Mouse (Mus musculus): Measurements from ENCODE around the gene Igsf3. TPM values are rescaled to one million over a fixed set of nuclear protein-coding genes. Genes with fewer than 3 reads are reported as not detected.
A peak's percentile ranks its signal among the peaks of the same experiment; 100 is the strongest.

Igsf3 gene
- total and polyA plus RNA-seq, 3 experiments, result 0.54 to 1.0 (median 0.59) TPM

DNA sequence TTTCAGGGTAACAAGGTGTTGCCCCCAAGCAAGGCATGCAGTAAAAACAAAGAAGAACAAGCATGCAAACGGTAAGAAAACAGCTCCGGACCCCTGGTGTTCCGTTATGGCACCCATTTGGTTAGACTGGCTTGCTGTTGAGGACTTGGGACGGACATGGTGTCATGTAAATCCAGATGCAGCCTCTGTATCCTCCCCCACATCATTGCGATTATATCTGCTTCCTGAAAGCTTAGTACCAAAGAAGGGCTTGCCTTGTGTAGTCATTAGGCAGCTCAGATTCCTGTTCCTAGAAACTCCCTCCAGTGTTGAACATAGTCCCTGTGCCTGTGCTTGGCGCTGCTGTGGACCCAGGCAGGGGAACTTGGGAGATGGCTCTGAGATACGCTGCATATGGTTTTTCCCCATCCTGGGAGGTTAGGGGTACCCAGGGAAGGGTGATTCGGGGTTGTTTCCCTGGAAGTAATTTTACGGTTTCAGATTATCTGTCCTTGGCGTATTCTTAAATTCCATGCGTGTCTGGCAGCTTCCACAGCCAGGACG lies 60.2 kb downstream of the Igsf3 start:
- H3K4me2 ChIP-seq (ENCODE audit: insufficient read depth, low read depth, poor library complexity, severe bottlenecking), result no peak overlapping the region
- no peaks in the 10 kb centered on the region for H3K27me3 ChIP-seq (replicated peaks)
- no peak for DNase-seq (ENCODE audit: extremely low read depth)
- in situ Hi-C loops (cut with MboI; ENCODE audit: low pct_ligation_motif_present, low pct_unique_long_range_greater_than_20kb, low sequenced_read_pairs) (no loop called here), dilution Hi-C loops (cut with MboI; ENCODE audit: extremely low pct_ligation_motif_present, extremely low pct_unique_long_range_greater_than_20kb, low sequenced_read_pairs) (no loop called here)
- no peaks in the 10 kb centered on the region for H3K9me3 ChIP-seq (replicated peaks; ENCODE audit: low read length)
- H3K36me3 ChIP-seq (replicated peaks in 1 of 2; ENCODE audit: control insufficient read depth in 1 of 2, insufficient read depth in 1 of 2, low read length in 1 of 2), result peaks cover 0 to 8% of the 10 kb centered on the region in 2 experiments
- H3K27ac ChIP-seq (ENCODE audit: insufficient read depth, low read depth), result no peak overlapping the region
- H3K79me2 ChIP-seq (replicated peaks; ENCODE audit: control insufficient read depth, extremely low read depth, insufficient read depth, poor library complexity, severe bottlenecking), result no peaks in the 10 kb centered on the region
- no peak overlapping the region for H3K9ac ChIP-seq (ENCODE audit: insufficient read depth, low read depth)
- H3K4me1 ChIP-seq (ENCODE audit: control insufficient read depth in 1 of 2, insufficient read depth in 2 of 2), result no peaks in the 10 kb centered on the region
- TF ChIP-seq USF2 (conservative IDR thresholded peaks at IDR 0.05; ENCODE audit: low read depth, low read length), result no peak
- no peak for TF ChIP-seq RAD21 (IDR thresholded peaks at IDR 0.05; ENCODE audit: low read depth, low read length)
- TF ChIP-seq MXI1 (IDR thresholded peaks at IDR 0.05; ENCODE audit: low read depth, low read length), result no peak
- no peak overlapping the region for H3K4me3 ChIP-seq (replicated peaks in 1 of 3; ENCODE audit: low read depth in 2 of 3, low read length in 2 of 3, poor library complexity in 1 of 3)

GRCm38 (mm10) chr3:101443265-101443881 lies 66.5 kb downstream of the Igsf3 start:
- Histone ChIP-seq H3K27ac (ENCODE audit: insufficient read depth, low read depth) (no peak overlapping the region), H3K36me3 (replicated peaks in 1 of 2; ENCODE audit: control insufficient read depth in 1 of 2, insufficient read depth in 1 of 2, low read length in 1 of 2) (peaks cover 0 to 5% of the 10 kb centered on the region in 2 experiments), H3K27me3 (replicated peaks) (no peaks in the 10 kb centered on the region), H3K79me2 (replicated peaks; ENCODE audit: control insufficient read depth, extremely low read depth, insufficient read depth, poor library complexity, severe bottlenecking) (no peaks in the 10 kb centered on the region), H3K4me3 (replicated peaks in 1 of 3; ENCODE audit: low read depth in 2 of 3, low read length in 2 of 3, poor library complexity in 1 of 3) (no peak overlapping the region), H3K4me1 (ENCODE audit: control insufficient read depth in 1 of 2, insufficient read depth in 2 of 2) (peaks cover 0 to 3% of the 10 kb centered on the region in 2 experiments; a peak in 2 of 4 replicates), H3K4me2 (ENCODE audit: insufficient read depth, low read depth, poor library complexity, severe bottlenecking) (no peak overlapping the region), H3K9me3 (replicated peaks; ENCODE audit: low read length) (no peaks in the 10 kb centered on the region), H3K9ac (ENCODE audit: insufficient read depth, low read depth) (no peak overlapping the region)
- TF ChIP-seq CHD1 (IDR thresholded peaks at IDR 0.05; ENCODE audit: low read depth, low read length) (no peak), CTCF (conservative IDR thresholded peaks at IDR 0.05 in 1 of 2, IDR thresholded peaks at IDR 0.05 in 1 of 2; ENCODE audit: low read depth in 2 of 2, low read length in 2 of 2) (peak in 1 of 2 experiments; percentile 50; a peak in 2 of 4 replicates), SMC3 (IDR thresholded peaks at IDR 0.05; ENCODE audit: low read depth, low read length) (peak; percentile 46; the same call in 1 of the 2 replicates)
- dilution Hi-C loops (cut with MboI; ENCODE audit: extremely low pct_ligation_motif_present, extremely low pct_unique_long_range_greater_than_20kb, low sequenced_read_pairs) (no loop called here), in situ Hi-C loops (cut with MboI; ENCODE audit: low pct_ligation_motif_present, low pct_unique_long_range_greater_than_20kb, low sequenced_read_pairs) (no loop called here)
- DNase-seq (ENCODE audit: extremely low read depth), result no peak

GRCm38 (mm10) chr3:101444437-101444836 lies 67.6 kb downstream of the Igsf3 start:
- H3K27ac ChIP-seq (ENCODE audit: insufficient read depth, low read depth), result no peak overlapping the region
- H3K4me3 ChIP-seq (replicated peaks in 1 of 3; ENCODE audit: low read depth in 2 of 3, low read length in 2 of 3, poor library complexity in 1 of 3), result no peak overlapping the region
- no peaks in the 10 kb centered on the region for H3K27me3 ChIP-seq (replicated peaks)
- dilution Hi-C loops (cut with MboI; ENCODE audit: extremely low pct_ligation_motif_present, extremely low pct_unique_long_range_greater_than_20kb, low sequenced_read_pairs), result no loop called here
- DNase-seq (ENCODE audit: extremely low read depth), result no peak
- peaks cover 0 to 5% of the 10 kb centered on the region in 2 experiments for H3K36me3 ChIP-seq (replicated peaks in 1 of 2; ENCODE audit: control insufficient read depth in 1 of 2, insufficient read depth in 1 of 2, low read length in 1 of 2)
- H3K4me1 ChIP-seq (ENCODE audit: control insufficient read depth in 1 of 2, insufficient read depth in 2 of 2), result peaks cover 0 to 7% of the 10 kb centered on the region in 2 experiments; a peak in 2 of 4 replicates
- H3K9me3 ChIP-seq (replicated peaks; ENCODE audit: low read length), result no peaks in the 10 kb centered on the region
- no peak overlapping the region for H3K9ac ChIP-seq (ENCODE audit: insufficient read depth, low read depth)
- TF ChIP-seq MAX (IDR thresholded peaks at IDR 0.05; ENCODE audit: low read length) (no peak), USF1 (IDR thresholded peaks at IDR 0.05; ENCODE audit: low read depth, low read length) (no peak), RAD21 (IDR thresholded peaks at IDR 0.05; ENCODE audit: low read depth, low read length) (no peak), NELFE (IDR thresholded peaks at IDR 0.05; ENCODE audit: low read depth, low read length) (no peak), RCOR1 (conservative IDR thresholded peaks at IDR 0.05; ENCODE audit: low read depth, low read length) (no peak), CHD2 (IDR thresholded peaks at IDR 0.05; ENCODE audit: low read length) (no peak), CTCF (conservative IDR thresholded peaks at IDR 0.05 in 1 of 2, IDR thresholded peaks at IDR 0.05 in 1 of 2; ENCODE audit: low read depth in 2 of 2, low read length in 2 of 2) (no peak), MYC (IDR thresholded peaks at IDR 0.05; ENCODE audit: low read depth, low read length) (no peak), JUN (IDR thresholded peaks at IDR 0.05; ENCODE audit: insufficient read depth, low read depth, low read length) (no peak), MAFK (IDR thresholded peaks at IDR 0.05; ENCODE audit: insufficient replicate concordance, low read length) (no peak), GABPA (IDR thresholded peaks at IDR 0.05; ENCODE audit: insufficient replicate concordance, low read depth, low read length) (no peak), PAX5 (IDR thresholded peaks at IDR 0.05; ENCODE audit: low read length) (no peak)
- in situ Hi-C loops (cut with MboI; ENCODE audit: low pct_ligation_motif_present, low pct_unique_long_range_greater_than_20kb, low sequenced_read_pairs), result no loop called here
- H3K79me2 ChIP-seq (replicated peaks; ENCODE audit: control insufficient read depth, extremely low read depth, insufficient read depth, poor library complexity, severe bottlenecking), result no peaks in the 10 kb centered on the region
- no peak overlapping the region for H3K4me2 ChIP-seq (ENCODE audit: insufficient read depth, low read depth, poor library complexity, severe bottlenecking)
